Mouse (Mus musculus): ENCODE measurements at regions not wholly inside any gene's neighbourhood (a gene's known extent, or its start where the extent isn't known, plus 50 kb on each side); places are given as distances from the start of the nearest gene placed in this dataset.

DNA sequence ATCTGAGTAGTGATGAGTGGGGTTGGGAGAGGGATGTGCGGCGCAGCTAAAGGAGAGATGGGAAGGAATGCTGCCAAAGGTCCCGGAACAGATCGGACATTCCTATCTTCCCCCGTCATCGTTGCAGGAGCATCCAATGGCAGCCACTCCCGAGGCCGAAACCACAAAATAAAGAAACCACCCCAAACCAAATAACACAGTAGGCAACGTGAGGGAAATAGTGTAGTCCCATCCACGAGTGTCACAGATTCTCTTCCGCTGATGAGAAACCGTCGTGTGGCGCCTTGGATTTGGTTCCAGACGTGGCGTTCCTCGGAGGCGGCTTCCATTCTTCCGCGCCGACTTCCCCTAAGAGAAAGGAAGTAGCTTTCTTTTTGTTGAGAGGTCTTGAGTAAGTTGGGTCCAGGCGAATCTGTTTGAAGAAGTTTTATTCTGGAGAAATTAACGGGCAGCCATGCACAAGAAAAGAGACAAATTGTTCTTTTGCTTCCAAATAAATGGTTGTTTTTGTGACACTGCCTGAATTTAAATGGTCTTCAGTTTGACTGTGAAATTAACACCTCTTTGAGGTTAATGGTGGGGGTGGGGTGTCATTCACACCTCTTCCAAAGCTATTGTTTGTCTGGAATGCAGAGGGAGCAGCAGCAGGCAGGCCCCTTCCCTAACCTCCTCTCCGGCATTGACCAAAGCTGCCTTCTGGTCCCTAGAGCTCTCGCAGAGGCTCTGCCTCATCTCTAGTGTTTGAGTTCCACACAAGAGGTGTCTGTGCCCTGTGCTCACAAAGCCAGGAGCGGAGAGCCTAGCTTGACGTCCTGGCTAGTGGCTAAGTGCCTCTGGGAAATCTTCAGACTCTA is 88.3 kb upstream of the Eomes start:
- 0 out of 4 replicates have a peak, but pooled peaks of 1 of the 2 experiments have one; percentile 27 for ATAC-seq (replicated peaks in 1 of 2; ENCODE audit: insufficient read depth in 1 of 2, low FRiP score in 2 of 2, low TSS enrichment in 1 of 2, low read depth in 1 of 2, poor library complexity in 2 of 2, severe bottlenecking in 2 of 2)

DNA sequence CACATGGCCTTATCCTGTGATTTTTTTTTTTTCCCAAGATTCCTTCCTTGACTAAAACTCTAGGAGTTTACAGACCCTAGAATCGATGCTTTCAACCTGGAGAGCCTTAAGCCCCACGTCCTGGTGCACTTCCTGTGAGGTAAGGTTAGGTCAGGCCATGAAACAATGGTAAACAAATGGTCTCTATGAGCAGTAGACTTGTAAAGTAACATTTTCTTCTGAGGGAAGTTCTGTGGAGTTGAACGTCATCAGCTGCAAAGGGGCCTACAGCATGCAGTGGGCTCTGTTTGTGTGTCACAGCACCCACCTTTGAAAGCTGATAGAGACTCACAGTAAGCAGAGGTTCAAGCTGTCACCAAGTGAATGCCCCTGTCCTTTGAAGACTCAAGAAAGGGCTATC is 87.3 kb upstream of the Eomes start:
- ATAC-seq (replicated peaks in 1 of 2; ENCODE audit: insufficient read depth in 1 of 2, low FRiP score in 2 of 2, low TSS enrichment in 1 of 2, low read depth in 1 of 2, poor library complexity in 2 of 2, severe bottlenecking in 2 of 2), result no peak

DNA sequence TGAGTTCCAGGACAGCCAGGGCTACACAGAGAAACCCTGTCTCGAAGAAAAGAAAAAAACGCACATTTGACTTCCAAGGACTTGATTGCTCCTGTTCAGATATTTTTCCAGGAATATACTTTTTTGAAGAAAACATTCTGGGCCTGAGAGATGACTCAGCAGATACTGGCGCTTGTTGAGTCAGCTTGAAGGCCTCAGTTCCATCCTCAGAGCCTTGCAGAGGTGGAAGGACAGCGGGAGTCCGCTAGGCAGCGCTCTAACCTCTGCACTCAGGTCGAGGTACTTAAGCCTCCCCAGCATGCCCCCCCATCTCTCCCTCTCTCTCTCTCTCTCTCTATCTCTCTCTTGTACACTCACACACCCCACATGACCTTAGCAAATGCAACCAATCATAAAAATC is 86.3 kb upstream of the Eomes start:
- ATAC-seq (replicated peaks in 1 of 2; ENCODE audit: insufficient read depth in 1 of 2, low FRiP score in 2 of 2, low TSS enrichment in 1 of 2, low read depth in 1 of 2, poor library complexity in 2 of 2, severe bottlenecking in 2 of 2), result no peak

DNA sequence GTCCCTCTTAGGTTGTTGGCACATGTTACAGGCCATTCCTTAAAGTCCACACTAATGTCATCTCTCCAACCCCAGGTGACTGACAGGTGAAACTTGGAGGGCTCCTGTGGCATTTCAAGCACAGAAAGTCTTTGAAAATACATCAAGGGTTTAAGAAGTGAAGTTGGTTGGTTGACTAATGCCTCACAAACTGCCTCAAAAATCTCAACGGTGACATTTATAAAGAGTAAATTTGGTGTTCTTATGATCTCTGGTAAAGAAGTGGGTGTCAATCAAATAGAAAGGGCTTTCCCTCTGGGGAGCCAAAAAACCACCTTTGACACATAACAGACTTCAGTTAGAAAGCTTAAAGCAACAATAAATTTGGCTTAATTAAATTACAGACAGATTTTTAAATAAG is 85.2 kb upstream of the Eomes start:
- no peak for ATAC-seq (replicated peaks in 1 of 2; ENCODE audit: insufficient read depth in 1 of 2, low FRiP score in 2 of 2, low TSS enrichment in 1 of 2, low read depth in 1 of 2, poor library complexity in 2 of 2, severe bottlenecking in 2 of 2)

DNA sequence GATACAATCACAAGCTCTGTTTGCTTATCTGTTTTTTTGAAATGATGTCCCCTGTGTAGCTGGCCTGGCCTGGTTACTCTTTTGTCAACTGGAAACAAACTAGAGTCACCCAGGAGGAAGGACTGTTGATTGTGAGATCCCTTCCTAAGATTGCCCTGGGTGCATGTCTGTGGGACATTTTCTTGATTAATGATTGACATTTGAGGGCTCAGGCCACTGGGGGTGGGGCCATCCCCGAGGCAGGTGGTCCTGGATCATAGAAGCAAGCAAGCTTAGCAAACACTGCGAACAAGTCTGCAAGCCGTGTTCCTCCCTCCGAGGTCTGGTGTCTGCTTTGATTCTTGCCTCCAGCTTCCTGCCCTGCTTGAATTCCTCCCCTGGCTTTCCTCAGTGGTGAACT is 84.4 kb upstream of the Eomes start:
- no peak for ATAC-seq (replicated peaks in 1 of 2; ENCODE audit: insufficient read depth in 1 of 2, low FRiP score in 2 of 2, low TSS enrichment in 1 of 2, low read depth in 1 of 2, poor library complexity in 2 of 2, severe bottlenecking in 2 of 2)

DNA sequence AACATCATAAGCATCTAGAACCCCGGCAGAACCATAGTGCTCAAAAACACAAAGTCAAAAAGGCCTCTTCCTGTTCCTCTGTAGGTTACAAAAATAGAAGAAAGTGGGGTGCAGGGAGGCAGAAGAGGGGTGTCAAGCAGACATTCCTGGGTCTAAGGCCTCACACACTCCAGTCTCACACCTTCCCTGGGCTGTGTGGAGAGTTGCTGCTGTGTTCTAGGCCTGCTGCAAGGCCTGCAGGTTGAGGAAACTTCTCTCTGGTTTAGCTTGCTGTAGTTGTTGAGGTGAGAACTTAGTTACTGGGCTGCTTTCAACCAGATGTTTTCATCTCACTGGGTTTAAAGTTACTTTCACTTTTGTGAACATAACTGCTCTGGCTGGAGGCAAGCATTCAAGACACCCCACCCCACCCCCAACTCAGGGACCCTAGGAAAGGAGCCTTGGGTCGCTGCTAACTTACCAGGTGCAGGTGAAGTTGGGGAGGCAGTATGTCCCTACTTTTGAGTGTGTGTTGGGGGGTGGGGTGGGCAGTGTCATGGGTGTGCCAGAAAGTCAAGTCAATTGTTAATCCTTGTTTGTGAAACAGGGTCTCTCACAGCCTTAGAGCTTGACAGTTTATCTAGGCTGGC is 81.5 kb upstream of the Eomes start:
- ATAC-seq (replicated peaks in 1 of 2; ENCODE audit: insufficient read depth in 1 of 2, low FRiP score in 2 of 2, low TSS enrichment in 1 of 2, low read depth in 1 of 2, poor library complexity in 2 of 2, severe bottlenecking in 2 of 2), result peak in 1 of 2 experiments; percentile 21; a peak in 2 of 4 replicates

DNA sequence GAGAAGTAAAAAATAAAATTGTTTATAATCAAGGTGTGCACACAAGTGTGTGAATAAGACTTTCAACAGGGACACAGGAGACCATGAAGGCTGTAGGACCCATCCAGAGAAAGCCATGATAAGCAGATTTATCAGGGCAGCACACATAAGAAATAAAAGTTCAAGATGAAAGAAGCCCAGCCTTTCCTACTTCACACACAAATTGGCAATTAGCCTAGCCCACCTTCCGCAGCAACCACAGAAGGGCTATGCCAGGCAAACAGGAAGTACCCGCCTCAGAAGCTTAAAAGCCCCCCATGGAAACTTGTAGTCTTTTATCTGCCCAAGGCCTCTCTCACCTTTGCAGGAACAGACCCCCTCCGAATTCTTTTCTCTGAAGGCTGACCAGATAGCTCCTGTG is 77.5 kb upstream of the Eomes start:
- ATAC-seq (replicated peaks in 1 of 2; ENCODE audit: insufficient read depth in 1 of 2, low FRiP score in 2 of 2, low TSS enrichment in 1 of 2, low read depth in 1 of 2, poor library complexity in 2 of 2, severe bottlenecking in 2 of 2), result peak; percentile 18 to 65; a peak in 2 of 4 replicates

DNA sequence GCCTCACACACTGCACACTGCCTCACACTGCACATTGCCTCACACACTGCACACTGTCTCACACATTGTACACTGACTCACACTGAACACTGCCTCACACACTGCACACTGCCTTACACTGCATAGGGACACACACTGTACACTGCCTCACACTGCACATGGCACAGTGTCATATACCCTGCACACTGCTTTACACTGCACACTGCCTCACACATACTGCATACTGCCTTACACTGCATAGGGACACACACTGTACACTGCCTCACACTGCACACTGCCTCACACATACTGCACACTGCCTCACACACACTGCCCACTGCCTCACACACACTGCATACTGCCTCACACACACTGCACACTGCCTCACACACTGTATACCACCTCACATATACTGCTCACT is 76.8 kb upstream of the Eomes start:
- ATAC-seq (replicated peaks in 1 of 2; ENCODE audit: insufficient read depth in 1 of 2, low FRiP score in 2 of 2, low TSS enrichment in 1 of 2, low read depth in 1 of 2, poor library complexity in 2 of 2, severe bottlenecking in 2 of 2), result no peak

DNA sequence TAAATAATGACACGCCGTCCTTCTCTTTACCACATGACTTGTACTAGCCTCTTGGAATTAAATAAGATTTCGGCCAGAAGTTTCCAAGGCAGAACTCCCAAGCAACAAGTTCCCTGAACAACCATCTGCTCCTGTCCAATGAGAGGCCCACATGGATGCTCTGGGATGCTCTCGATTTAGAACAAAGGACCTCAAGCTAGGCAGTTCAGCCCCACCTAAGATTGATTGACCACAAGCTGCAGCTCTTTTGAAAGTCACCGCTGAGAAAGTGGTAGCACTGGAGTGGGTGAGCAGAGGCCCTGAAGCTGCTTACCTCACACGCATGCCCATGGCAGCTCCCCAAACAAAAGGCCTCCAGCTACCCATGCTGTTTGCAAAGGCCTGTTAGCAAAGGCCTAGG is 73.1 kb upstream of the Eomes start:
- peak in 1 of 2 experiments; percentile 27; a peak in 1 of 4 replicates for ATAC-seq (replicated peaks in 1 of 2; ENCODE audit: insufficient read depth in 1 of 2, low FRiP score in 2 of 2, low TSS enrichment in 1 of 2, low read depth in 1 of 2, poor library complexity in 2 of 2, severe bottlenecking in 2 of 2)

DNA sequence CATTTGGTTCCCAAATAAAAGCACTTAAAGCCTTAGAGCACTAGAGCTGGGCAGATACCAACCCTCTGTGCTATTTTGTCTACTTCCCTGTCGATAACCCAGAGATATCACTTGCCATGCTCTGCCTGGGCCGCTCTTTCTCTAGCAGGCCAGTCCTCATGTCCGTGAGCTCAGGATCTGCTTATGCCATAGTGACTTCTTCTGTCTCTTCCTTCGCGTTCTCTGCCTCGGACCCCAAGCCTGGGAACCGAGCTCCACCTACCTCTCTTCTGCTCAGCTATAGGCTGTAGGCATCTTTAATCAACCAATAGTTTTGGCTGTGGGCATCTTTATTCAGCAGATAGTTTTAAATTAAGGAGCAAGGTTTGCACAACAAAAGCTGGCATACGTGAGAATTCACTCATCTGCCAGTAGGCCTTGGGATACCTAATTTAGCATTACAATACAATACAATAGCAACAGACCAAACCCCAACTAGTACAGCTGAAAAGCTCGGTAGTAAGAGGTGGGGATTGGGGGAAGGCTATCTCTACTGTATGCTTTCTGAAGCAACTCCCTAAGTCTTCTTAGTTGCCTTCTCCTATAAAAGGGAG is 72.0 kb upstream of the Eomes start:
- no peak for ATAC-seq (replicated peaks in 1 of 2; ENCODE audit: insufficient read depth in 1 of 2, low FRiP score in 2 of 2, low TSS enrichment in 1 of 2, low read depth in 1 of 2, poor library complexity in 2 of 2, severe bottlenecking in 2 of 2)

DNA sequence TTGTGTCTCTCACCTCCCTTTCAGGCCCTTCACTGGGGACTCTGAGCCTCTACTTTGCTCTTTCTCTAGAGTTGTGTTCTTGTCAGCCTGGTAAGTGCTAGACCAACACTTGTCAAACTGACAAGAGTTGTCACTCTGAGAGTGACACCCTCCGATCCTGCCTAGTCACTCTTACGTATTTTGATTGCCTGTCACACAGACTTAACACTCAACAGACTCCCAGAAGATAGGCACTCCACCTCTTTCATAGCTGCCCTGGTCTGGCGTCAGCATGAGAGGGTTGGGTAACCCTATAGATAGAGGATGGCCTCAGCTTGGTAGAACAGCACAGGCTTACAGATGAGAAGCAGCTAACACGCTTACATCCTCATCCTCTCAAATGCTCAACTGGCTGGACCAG is 62.0 kb upstream of the Eomes start:
- no peak for ATAC-seq (replicated peaks in 1 of 2; ENCODE audit: insufficient read depth in 1 of 2, low FRiP score in 2 of 2, low TSS enrichment in 1 of 2, low read depth in 1 of 2, poor library complexity in 2 of 2, severe bottlenecking in 2 of 2)

DNA sequence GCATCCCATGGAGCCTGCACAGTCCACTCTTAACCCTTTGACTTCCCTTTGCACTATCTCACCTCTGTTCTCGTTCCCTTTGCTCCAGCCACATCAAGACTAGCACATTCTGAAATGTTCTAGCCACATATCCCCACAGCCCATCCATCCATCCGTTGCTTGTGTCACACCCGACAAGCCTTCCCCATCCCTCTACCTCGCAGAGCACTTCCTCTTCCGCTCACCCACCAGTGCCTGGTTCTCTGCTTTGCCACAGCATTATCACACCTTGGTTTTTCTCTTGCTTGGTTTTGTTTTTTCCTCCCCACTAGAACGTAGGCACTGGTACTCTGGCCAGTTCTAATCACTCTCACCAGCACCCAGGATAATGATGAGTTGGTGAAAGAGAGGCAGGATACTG is 61.5 kb upstream of the Eomes start:
- no peak for ATAC-seq (replicated peaks in 1 of 2; ENCODE audit: insufficient read depth in 1 of 2, low FRiP score in 2 of 2, low TSS enrichment in 1 of 2, low read depth in 1 of 2, poor library complexity in 2 of 2, severe bottlenecking in 2 of 2)

DNA sequence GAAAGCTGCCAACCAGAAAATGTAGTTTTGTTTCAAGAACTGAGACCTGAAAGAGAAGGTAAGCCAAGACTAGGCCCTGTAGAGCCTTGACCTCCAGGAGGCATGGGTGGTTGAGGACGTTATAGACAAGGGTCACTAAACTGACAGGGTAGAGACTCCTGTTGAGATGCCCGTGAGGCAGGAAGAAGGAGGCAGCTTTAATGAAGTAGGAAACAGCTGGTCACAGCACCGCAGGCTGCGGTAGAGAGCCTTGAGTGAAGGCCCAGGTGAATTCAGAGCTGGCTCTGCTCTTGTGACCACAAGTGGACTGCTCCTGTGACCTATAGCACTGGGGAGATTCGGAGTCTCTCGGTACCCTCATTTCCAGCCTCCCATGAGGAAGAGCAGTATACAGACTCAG is 53.7 kb upstream of the Eomes start:
- ATAC-seq (replicated peaks in 1 of 2; ENCODE audit: insufficient read depth in 1 of 2, low FRiP score in 2 of 2, low TSS enrichment in 1 of 2, low read depth in 1 of 2, poor library complexity in 2 of 2, severe bottlenecking in 2 of 2), result peak; percentile 56 to 59; a peak in 2 of 4 replicates

Measured in hematopoietic stem cell, adult 5-6 weeks (primary cell).